Mouse (Mus musculus) ES-Bruce4 (cell line): ENCODE measurements at regions not wholly inside any gene's neighbourhood (a gene's known extent, or its start where the extent isn't known, plus 50 kb on each side); places are given as distances from the start of the nearest gene placed in this dataset.

ENCODE experiments used
- EP300 ChIP-seq: IDR thresholded peaks from 2 replicates; pipeline ENCODE4 v1.6.1; 2011; ENCODE audit warnings: low read depth, low read length; ENCODE audit not compliant: insufficient read depth
- POLR2A ChIP-seq: IDR thresholded peaks from one replicate; pipeline ENCODE4 v1.8.1; 2011; ENCODE audit warnings: low read length; ENCODE audit not compliant: insufficient read depth

- no peak for TF ChIP-seq EP300
- TF ChIP-seq POLR2A = no peak
Measured at GRCm38 (mm10) chr17:83020576-83020975, 194.5 kb upstream of the Pkdcc start.
